Mouse (Mus musculus) limb, embryonic 12.5 days (tissue): Measurements from ENCODE around the gene Enah. TPM values are rescaled to one million over a fixed set of nuclear protein-coding genes. Genes with fewer than 3 reads are reported as not detected.

Experiments used
- ATAC-seq: fragments of 200-750 bp; cut with Nextera tagmentation; 2 replicates; pipeline ENCODE4 v1.8.0; 2017; ENCODE audit warnings: low read depth, moderate TSS enrichment; ENCODE audit not compliant: insufficient number of reproducible peaks, insufficient read depth, low FRiP score, low TSS enrichment
- H3K27ac ChIP-seq: fragments of 300-500 bp; sonication (generic); 2 replicates; pipeline ENCODE4 v1.5.1; 2016; ENCODE audit warnings: mild to moderate bottlenecking, moderate library complexity
- H3K27me3 ChIP-seq: fragments of 300-500 bp; sonication (generic); 2 replicates; pipeline ENCODE4 v1.6.1; 2016; ENCODE audit warnings: mild to moderate bottlenecking, moderate library complexity
- H3K36me3 ChIP-seq: fragments of 300-500 bp; sonication (generic); 2 replicates; pipeline ENCODE4 v1.6.1; 2016; ENCODE audit warnings: mild to moderate bottlenecking, moderate library complexity
- H3K4me1 ChIP-seq: fragments of 300-500 bp; sonication (generic); replicated peaks from 2 replicates; pipeline ENCODE4 v1.6.1; 2016
- H3K4me2 ChIP-seq: fragments of 300-500 bp; sonication (generic); 2 replicates; pipeline ENCODE4 v1.6.1; 2016; ENCODE audit warnings: mild to moderate bottlenecking, moderate library complexity
- H3K4me3 ChIP-seq: fragments of 300-500 bp; sonication (generic); replicated peaks from 2 replicates; pipeline ENCODE4 v1.5.1; 2016; ENCODE audit warnings: mild to moderate bottlenecking
- H3K9ac ChIP-seq: fragments of 300-500 bp; sonication (generic); replicated peaks from 2 replicates; pipeline ENCODE4 v1.6.1; 2016; ENCODE audit warnings: mild to moderate bottlenecking, moderate library complexity
- H3K9me3 ChIP-seq: fragments of 300-500 bp; sonication (generic); 2 replicates; pipeline ENCODE4 v1.6.1; 2016; ENCODE audit warnings: mild to moderate bottlenecking, moderate library complexity
- WGBS: fragments of 180-500 bp; shearing (Covaris S2); methylation state at CpG from one replicate; pipeline ENCODE4 v1.1.7; 2016; 5-methylcytosine and 5-hydroxymethylcytosine counted together
- polyA plus RNA-seq: library from polyadenylated mRNA; unstranded; fragments of >200 nt; fragmentation: Nextera tagmentation; extraction: Ambion mirVana; gene quantifications from 2 replicates; pipeline ENCODE4 v1.2.1, GENCODE M21; 2016

Enah gene
- polyA plus RNA-seq, 1 experiment from 2014 or later, result 31.6 TPM

- WGBS, result 78% methylated on average over 3 of the region's 3 CpGs
- no peak for ATAC-seq
- Histone ChIP-seq H3K9me3 (no peaks in the 10 kb centered on the region), H3K4me3 (no peak overlapping the region), H3K9ac (no peak overlapping the region), H3K27me3 (no peaks in the 10 kb centered on the region), H3K4me1 (no peaks in the 10 kb centered on the region), H3K4me2 (no peak overlapping the region), H3K36me3 (no peaks in the 10 kb centered on the region), H3K27ac (no peak overlapping the region)
These were observed 147.2 kb downstream of the Enah start for GRCm38 (mm10) chr1:181872639-181873038.

DNA sequence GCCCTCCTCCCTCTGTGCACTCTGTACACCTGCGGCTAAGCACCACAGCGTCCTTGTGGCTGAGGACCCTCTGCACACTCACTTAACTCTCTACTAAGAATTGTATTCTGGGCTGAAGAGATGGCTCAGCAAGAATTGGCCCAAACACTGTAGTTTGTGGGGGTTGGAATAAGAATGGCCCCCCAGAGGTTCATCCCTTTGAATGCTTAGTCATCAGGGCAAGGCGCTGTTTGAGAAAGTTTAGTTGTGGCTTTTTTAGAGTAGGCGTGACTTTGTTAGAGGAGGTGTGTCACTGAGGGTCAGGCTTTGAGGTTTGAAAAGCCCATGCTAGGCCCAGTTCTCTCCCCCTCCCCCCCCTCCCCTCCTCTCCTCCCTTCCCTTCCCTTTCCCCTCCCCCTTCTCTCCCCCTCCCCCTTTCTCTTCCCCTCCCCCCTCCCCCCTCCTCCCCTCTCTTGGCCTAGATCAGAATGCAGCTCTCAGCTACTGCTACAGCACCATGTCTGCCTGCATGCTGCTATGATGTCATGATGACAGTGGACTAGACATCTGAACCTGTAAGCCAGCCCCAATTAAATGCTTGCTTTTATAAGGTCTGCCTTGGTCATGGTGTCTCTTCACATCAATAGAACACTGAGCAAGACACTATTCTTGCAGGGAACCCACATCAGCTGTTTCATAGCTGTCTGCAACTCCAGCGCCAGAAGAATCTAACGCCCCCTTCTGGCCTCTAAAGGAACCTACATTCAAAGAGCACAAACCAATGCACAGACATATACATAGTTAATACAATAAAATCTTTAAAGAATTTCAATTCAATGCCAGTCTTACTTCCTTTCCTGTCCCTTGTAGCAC lies 153.1 kb downstream of the Enah start:
- Histone ChIP-seq H3K4me2 (no peak overlapping the region), H3K4me1 (peaks cover 15% of the 10 kb centered on the region; the same call in 1 of the 2 replicates), H3K27me3 (peaks cover 4% of the 10 kb centered on the region; the same call in 1 of the 2 replicates), H3K27ac (no peak overlapping the region), H3K9me3 (no peaks in the 10 kb centered on the region), H3K9ac (no peak overlapping the region), H3K36me3 (no peaks in the 10 kb centered on the region), H3K4me3 (no peak overlapping the region)
- WGBS, result 78% methylated on average over 6 of the region's 6 CpGs
- ATAC-seq, result no peak

DNA sequence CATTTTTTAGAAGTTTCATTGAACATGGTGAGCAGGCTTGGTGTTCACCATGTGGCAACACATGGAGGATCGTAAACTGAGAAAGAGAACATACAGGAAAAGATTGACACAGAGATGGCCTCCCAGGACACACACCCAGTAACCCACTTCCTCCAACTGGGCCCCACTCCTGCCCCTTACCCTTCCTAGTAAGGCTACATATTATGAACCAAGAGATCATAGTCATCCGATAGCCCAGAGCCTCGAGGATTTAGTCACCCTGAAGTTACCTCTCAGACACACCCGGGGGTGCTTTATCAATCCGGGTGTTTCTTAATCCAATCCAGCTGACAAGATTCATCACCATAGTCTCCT lies 153.9 kb downstream of the Enah start:
- H3K9me3 ChIP-seq, result no peaks in the 10 kb centered on the region
- H3K9ac ChIP-seq, result no peak overlapping the region
- H3K36me3 ChIP-seq, result no peaks in the 10 kb centered on the region
- no peak overlapping the region for H3K4me3 ChIP-seq
- H3K4me1 ChIP-seq, result peaks cover 15% of the 10 kb centered on the region; the same call in 1 of the 2 replicates
- H3K27me3 ChIP-seq, result peaks cover 4% of the 10 kb centered on the region; the same call in 1 of the 2 replicates
- no peak overlapping the region for H3K27ac ChIP-seq
- H3K4me2 ChIP-seq, result no peak overlapping the region
- no peak for ATAC-seq
- 75% methylated on average over 5 of the region's 5 CpGs for WGBS

DNA sequence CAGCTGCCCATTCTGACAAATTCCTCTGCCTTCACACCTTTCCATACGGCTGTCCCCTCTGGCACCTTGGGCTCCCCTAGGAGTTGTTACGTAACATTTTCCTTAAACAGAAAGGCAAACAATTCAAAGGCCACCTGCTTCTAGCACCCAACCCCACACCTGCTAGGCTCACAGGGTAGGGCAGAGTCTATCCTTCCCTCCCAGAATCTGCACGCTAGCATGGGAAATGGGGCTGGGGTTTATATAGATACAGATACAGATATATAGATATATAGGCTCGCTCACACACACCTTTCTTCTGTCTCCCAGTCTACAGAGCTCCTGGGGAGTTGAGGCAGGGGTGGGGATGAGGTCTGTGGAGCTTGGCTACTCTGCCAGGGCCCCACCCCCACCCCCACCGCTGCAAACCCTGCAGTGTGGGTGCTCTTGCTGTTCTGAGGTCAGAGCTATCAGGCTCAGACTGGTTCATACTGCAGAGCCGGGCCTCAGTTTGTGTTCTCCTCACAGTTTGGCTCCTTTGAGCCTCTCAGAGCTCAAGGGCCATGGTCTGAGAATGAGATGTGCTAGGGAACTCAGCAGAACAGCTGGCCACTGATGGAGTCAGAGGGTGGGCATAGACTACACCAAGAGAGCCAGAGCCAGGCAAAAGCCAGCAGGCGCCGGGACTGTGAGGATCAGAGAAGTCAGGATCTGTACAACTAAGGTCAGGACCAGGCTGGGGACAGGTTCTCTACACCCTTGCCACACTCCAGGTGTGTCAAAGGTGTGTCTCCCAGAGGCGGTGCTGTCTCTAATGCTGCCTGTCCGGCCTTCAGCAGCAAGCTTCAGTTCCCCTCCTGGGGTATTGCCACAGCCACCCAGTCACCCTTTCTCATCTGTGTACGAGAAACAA lies 154.6 kb downstream of the Enah start:
- Histone ChIP-seq H3K4me3 (no peak overlapping the region), H3K36me3 (no peaks in the 10 kb centered on the region), H3K27ac (no peak overlapping the region), H3K4me2 (no peak overlapping the region), H3K9me3 (no peaks in the 10 kb centered on the region), H3K27me3 (peaks cover 4% of the 10 kb centered on the region; the same call in 1 of the 2 replicates), H3K9ac (no peak overlapping the region), H3K4me1 (peaks cover 21% of the 10 kb centered on the region; the same call in 1 of the 2 replicates)
- WGBS, result 74% methylated on average over 11 of the region's 11 CpGs
- ATAC-seq, result no peak

DNA sequence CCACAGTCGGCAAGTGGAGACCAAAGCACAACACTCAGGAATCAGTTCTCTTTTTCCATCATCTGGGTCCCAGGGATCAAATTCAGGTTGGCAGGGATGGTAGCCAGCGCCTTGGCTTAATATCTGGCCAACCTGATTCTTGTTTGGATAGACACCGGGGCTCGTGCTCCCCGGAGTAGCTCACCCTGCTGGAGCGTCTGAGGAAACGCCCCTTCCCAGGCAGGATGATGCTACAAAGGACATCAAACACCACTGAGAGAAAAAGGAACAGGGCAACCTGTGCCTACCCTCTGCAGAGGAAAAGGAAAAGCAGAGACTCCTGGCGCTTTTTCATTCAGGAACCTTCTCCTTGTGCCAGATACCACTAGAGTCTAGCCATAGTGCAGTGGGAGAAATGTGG lies 156.4 kb downstream of the Enah start:
- no peak overlapping the region for H3K27ac ChIP-seq
- H3K36me3 ChIP-seq, result no peaks in the 10 kb centered on the region
- H3K9ac ChIP-seq, result no peak overlapping the region
- WGBS, result 31% methylated on average over 8 of the region's 8 CpGs
- no peaks in the 10 kb centered on the region for H3K9me3 ChIP-seq
- H3K4me1 ChIP-seq, result peaks cover 21% of the 10 kb centered on the region; the same call in 1 of the 2 replicates
- ATAC-seq, result no peak
- no peak overlapping the region for H3K4me2 ChIP-seq
- H3K4me3 ChIP-seq, result no peak overlapping the region
- peaks cover 4% of the 10 kb centered on the region; the same call in 1 of the 2 replicates for H3K27me3 ChIP-seq

DNA sequence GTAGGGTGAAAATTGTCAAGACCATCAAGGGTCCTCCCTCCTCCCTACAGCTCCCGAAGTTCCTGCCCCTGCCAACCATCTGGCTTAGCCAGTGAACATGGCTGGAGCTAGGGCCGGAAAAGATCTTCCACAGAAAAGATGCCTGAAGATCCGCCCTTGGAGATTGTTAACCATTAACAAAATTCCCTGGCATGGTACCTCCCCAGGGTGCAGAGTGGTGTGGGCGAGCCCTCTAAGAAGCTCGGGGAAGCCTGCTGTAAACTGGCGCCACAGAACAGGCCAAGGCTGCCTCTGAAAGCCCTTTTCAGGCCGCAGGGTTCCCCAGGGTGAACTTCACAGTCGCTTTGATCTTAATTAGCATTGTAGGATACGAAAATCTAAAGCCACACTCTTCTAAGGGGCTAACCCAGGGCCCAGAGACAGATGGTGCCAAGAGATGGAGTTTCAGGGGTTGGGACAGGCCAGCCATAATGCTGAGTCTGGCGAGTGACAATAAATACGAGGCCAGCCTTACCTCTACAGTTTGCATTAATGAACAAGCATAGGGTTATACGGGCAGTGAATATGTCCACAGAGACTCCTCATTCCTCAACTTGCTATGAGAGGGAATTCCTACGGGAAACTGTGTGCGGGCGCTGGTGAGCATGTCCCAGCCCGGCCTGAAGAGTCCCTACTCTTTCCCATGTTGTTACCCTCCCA lies 157.0 kb downstream of the Enah start:
- Histone ChIP-seq H3K36me3 (no peaks in the 10 kb centered on the region), H3K9ac (no peak overlapping the region), H3K27ac (no peak overlapping the region), H3K4me2 (no peak overlapping the region), H3K27me3 (peaks cover 4% of the 10 kb centered on the region; the same call in 1 of the 2 replicates), H3K4me3 (no peak overlapping the region), H3K9me3 (no peaks in the 10 kb centered on the region), H3K4me1 (peaks cover 21% of the 10 kb centered on the region; the same call in 1 of the 2 replicates)
- WGBS, result 36% methylated on average over 16 of the region's 16 CpGs
- ATAC-seq, result no peak

GRCm38 (mm10) chr1:181861181-181861902 lies 158.4 kb downstream of the Enah start:
- H3K9me3 ChIP-seq, result no peaks in the 10 kb centered on the region
- H3K4me1 ChIP-seq, result peaks cover 21% of the 10 kb centered on the region; the same call in 1 of the 2 replicates
- peaks cover 4% of the 10 kb centered on the region; the same call in 1 of the 2 replicates for H3K27me3 ChIP-seq
- H3K36me3 ChIP-seq, result no peaks in the 10 kb centered on the region
- H3K27ac ChIP-seq, result no peak overlapping the region
- H3K9ac ChIP-seq, result no peak overlapping the region
- ATAC-seq, result no peak
- WGBS, result 78% methylated on average over 2 of the region's 2 CpGs
- no peak overlapping the region for H3K4me2 ChIP-seq
- H3K4me3 ChIP-seq, result no peak overlapping the region

GRCm38 (mm10) chr1:181860659-181861058 lies 159.1 kb downstream of the Enah start:
- Histone ChIP-seq H3K27me3 (peaks cover 4% of the 10 kb centered on the region; the same call in 1 of the 2 replicates), H3K4me1 (peaks cover 20% of the 10 kb centered on the region; the same call in 1 of the 2 replicates), H3K4me3 (no peak overlapping the region), H3K36me3 (no peaks in the 10 kb centered on the region), H3K27ac (no peak overlapping the region), H3K9ac (no peak overlapping the region), H3K9me3 (no peaks in the 10 kb centered on the region), H3K4me2 (no peak overlapping the region)
- ATAC-seq, result peak; percentile 16; the same call in 1 of the 2 replicates
- WGBS, result 13% methylated on average over 5 of the region's 5 CpGs

GRCm38 (mm10) chr1:181856329-181856728 lies 163.5 kb downstream of the Enah start:
- no peak overlapping the region for H3K27ac ChIP-seq
- H3K4me2 ChIP-seq, result no peak overlapping the region
- H3K9me3 ChIP-seq, result no peaks in the 10 kb centered on the region
- no peak overlapping the region for H3K9ac ChIP-seq
- H3K27me3 ChIP-seq, result peaks cover 7% of the 10 kb centered on the region; the same call in 1 of the 2 replicates
- H3K4me3 ChIP-seq, result no peak overlapping the region
- 91% methylated on average over 2 of the region's 2 CpGs for WGBS
- ATAC-seq, result no peak
- peaks cover 18% of the 10 kb centered on the region for H3K4me1 ChIP-seq
- H3K36me3 ChIP-seq, result no peaks in the 10 kb centered on the region

DNA sequence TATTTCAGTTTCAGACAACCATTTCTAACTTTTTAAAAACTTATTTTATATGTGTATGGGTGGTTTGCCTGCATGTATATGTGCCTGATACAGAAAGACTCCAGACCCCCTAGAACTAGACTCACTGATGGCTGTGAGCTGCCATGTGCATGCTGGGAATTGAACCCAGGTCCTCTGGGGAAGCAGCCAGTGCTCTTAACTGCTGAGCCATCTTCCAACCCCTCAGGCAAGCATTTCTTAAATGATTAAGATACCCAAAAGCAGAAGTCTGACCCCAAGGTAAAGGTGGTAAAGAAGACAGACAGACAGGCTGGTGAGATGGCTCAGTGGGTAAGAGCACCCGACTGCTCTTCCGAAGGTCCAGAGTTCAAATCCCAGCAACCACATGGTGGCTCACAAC lies 165.0 kb downstream of the Enah start:
- Histone ChIP-seq H3K4me3 (no peak overlapping the region), H3K9me3 (no peaks in the 10 kb centered on the region), H3K4me2 (no peak overlapping the region), H3K9ac (no peak overlapping the region), H3K36me3 (no peaks in the 10 kb centered on the region), H3K27ac (no peak overlapping the region), H3K4me1 (peaks cover 12% of the 10 kb centered on the region), H3K27me3 (peaks cover 7% of the 10 kb centered on the region; the same call in 1 of the 2 replicates)
- 98% methylated on average over 2 of the region's 2 CpGs for WGBS
- ATAC-seq, result no peak
